Mouse (Mus musculus): ENCODE results near the gene Hoxb8.

- no peak for TF ChIP-seq HCFC1 (IDR thresholded peaks at IDR 0.05; ENCODE audit: borderline replicate concordance, insufficient read depth, low read length)
- no peak for TF ChIP-seq ZNF384 (IDR thresholded peaks at IDR 0.05; ENCODE audit: low read depth, low read length)
- TF ChIP-seq MAFK (IDR thresholded peaks at IDR 0.05; ENCODE audit: insufficient read depth, low read depth, low read length) = no peak
- no peak for TF ChIP-seq CHD2 (IDR thresholded peaks at IDR 0.05; ENCODE audit: low read depth, low read length)
- no peak for TF ChIP-seq ZC3H11A (IDR thresholded peaks at IDR 0.05; ENCODE audit: borderline replicate concordance, low read depth, low read length)
These were observed 23.9 kb downstream of the Hoxb8 start for GRCm38 (mm10) chr11:96305505-96306182.
